Mouse (Mus musculus) adrenal gland, adult (tissue): ENCODE results near the gene Slc47a1.
A peak's percentile ranks its signal among the peaks of the same experiment; 100 is the strongest.
"Not testable (repeated sequence)": the region's sequence is repeated elsewhere in the genome, so short reads cannot be mapped to it uniquely, and the experiment has no call there.

ENCODE experiments used
- DNase-seq, 2 experiments: peaks; one replicate each; pipeline ENCODE4 v3.0.0; 2022 to 2023; ENCODE audit warnings: low spot score in 1 of 2; ENCODE audit not compliant: inconsistent age in 2 of 2

Gene Slc47a1

GRCm38 (mm10) chr11:61319923-61320567 lies 58.1 kb downstream of the Slc47a1 start:
- DNase-seq = no peak

GRCm38 (mm10) chr11:61319233-61319922 lies 58.8 kb downstream of the Slc47a1 start:
- DNase-seq = no peak

- peak; percentile 24 to 55 for DNase-seq
Measured at GRCm38 (mm10) chr11:61316864-61317263, 61.3 kb downstream of the Slc47a1 start.

GRCm38 (mm10) chr11:61310321-61310720 lies 67.8 kb downstream of the Slc47a1 start:
- DNase-seq = no peak

- DNase-seq = no peak
Measured at GRCm38 (mm10) chr11:61309831-61310230, 68.3 kb downstream of the Slc47a1 start.

- no peak for DNase-seq
Measured at GRCm38 (mm10) chr11:61307795-61308194, 70.3 kb downstream of the Slc47a1 start.

- peak; percentile 17 to 82 for DNase-seq
Measured at GRCm38 (mm10) chr11:61305377-61305776, 72.8 kb downstream of the Slc47a1 start.

- not testable (repeated sequence) for DNase-seq
Measured at GRCm38 (mm10) chr11:61304535-61304934, 73.6 kb downstream of the Slc47a1 start.

- peak; percentile 24 to 56 for DNase-seq
Measured at GRCm38 (mm10) chr11:61300716-61301392, 77.3 kb downstream of the Slc47a1 start.

- no peak for DNase-seq
Measured at GRCm38 (mm10) chr11:61300205-61300604, 77.9 kb downstream of the Slc47a1 start.

- no peak for DNase-seq
Measured at GRCm38 (mm10) chr11:61297901-61298300, 80.2 kb downstream of the Slc47a1 start.

- no peak for DNase-seq
Measured at GRCm38 (mm10) chr11:61297326-61297725, 80.8 kb downstream of the Slc47a1 start.

- DNase-seq = no peak
Measured at GRCm38 (mm10) chr11:61296556-61296955, 81.6 kb downstream of the Slc47a1 start.

- no peak for DNase-seq
Measured at GRCm38 (mm10) chr11:61295556-61295955, 82.6 kb downstream of the Slc47a1 start.

- DNase-seq = no peak
Measured at GRCm38 (mm10) chr11:61294431-61294830, 83.7 kb downstream of the Slc47a1 start.
